Mouse (Mus musculus) liver, embryonic 14.5 days (tissue): ENCODE measurements around the gene Wdtc1. TPM values are rescaled to one million over a fixed set of nuclear protein-coding genes. Genes with fewer than 3 reads are reported as not detected.

Experiments used
- ATAC-seq: fragments of 200-750 bp; cut with Nextera tagmentation; 2 replicates; pipeline ENCODE4 v1.8.0; 2017; ENCODE audit warnings: moderate number of reproducible peaks, mild to moderate bottlenecking, moderate library complexity; ENCODE audit not compliant: insufficient read depth
- DNase-seq, 3 experiments: peaks; one replicate each; pipeline ENCODE4 v3.0.0-alpha.2; 2012 to 2013; ENCODE audit warnings: low read depth in 3 of 3, low spot score in 3 of 3
- H3K27ac ChIP-seq: fragments of 300-500 bp; sonication (generic); 2 replicates; pipeline ENCODE4 v1.5.1; 2014; ENCODE audit warnings: moderate library complexity, mild to moderate bottlenecking, control low read depth, inconsistent platforms
- H3K27me3 ChIP-seq: fragments of 300-500 bp; sonication (generic); 2 replicates; pipeline ENCODE4 v1.6.1; 2014; ENCODE audit warnings: mild to moderate bottlenecking, low read length, moderate library complexity; ENCODE audit not compliant: control insufficient read depth, insufficient read depth
- H3K36me3 ChIP-seq: fragments of 300-500 bp; sonication (generic); replicated peaks from 2 replicates; pipeline ENCODE4 v1.6.1; 2014; ENCODE audit warnings: low read depth; ENCODE audit not compliant: control insufficient read depth, insufficient read depth
- H3K4me1 ChIP-seq, 2 experiments: fragments of 200-500 bp in 1 of 2; fragments of 300-500 bp in 1 of 2; sonication (generic) in 1 of 2; replicated peaks; 2 replicates each; pipeline ENCODE4 v1.6.1; 2012 to 2014; ENCODE audit warnings: antibody characterized with exemption in 1 of 2, inconsistent platforms in 1 of 2, low read length in 1 of 2; ENCODE audit not compliant: control insufficient read depth in 2 of 2, insufficient read depth in 2 of 2
- H3K4me2 ChIP-seq: fragments of 300-500 bp; sonication (generic); 2 replicates; pipeline ENCODE4 v1.6.1; 2014; ENCODE audit warnings: low read depth, mild to moderate bottlenecking, control low read depth, moderate library complexity
- H3K4me3 ChIP-seq, 2 experiments: fragments of 200-500 bp in 1 of 2; fragments of 300-500 bp in 1 of 2; sonication (generic) in 1 of 2; 2 replicates each; pipeline ENCODE4 v1.5.1; 2012 to 2014; ENCODE audit warnings: low read depth in 2 of 2, low read length in 2 of 2, mild to moderate bottlenecking in 2 of 2, control low read depth in 1 of 2, inconsistent platforms in 1 of 2, moderate library complexity in 1 of 2; ENCODE audit not compliant: insufficient read depth in 1 of 2
- H3K9ac ChIP-seq: fragments of 300-500 bp; sonication (generic); replicated peaks from 2 replicates; pipeline ENCODE4 v1.6.1; 2014; ENCODE audit warnings: mild to moderate bottlenecking, control low read depth, moderate library complexity
- H3K9me3 ChIP-seq: fragments of 300-500 bp; sonication (generic); 2 replicates; pipeline ENCODE4 v1.6.1; 2016; ENCODE audit warnings: low read length, mixed read lengths; ENCODE audit not compliant: control insufficient read depth
- CTCF ChIP-seq: IDR thresholded peaks from 2 replicates; pipeline ENCODE4 v1.5.1; 2016; ENCODE audit warnings: antibody characterized with exemption, low read depth, control low read depth
- EP300 ChIP-seq: IDR thresholded peaks from 2 replicates; pipeline ENCODE4 v1.6.1; 2016; ENCODE audit warnings: antibody characterized with exemption, low read depth
- WGBS: fragments of 180-500 bp; shearing (Covaris S2); extraction: QIAGEN DNeasy Blood & Tissue Kit; methylation state at CpG from one replicate; pipeline ENCODE4 v1.1.7; 2014; ENCODE audit not compliant: insufficient replicate concordance; 5-methylcytosine and 5-hydroxymethylcytosine counted together
- polyA plus RNA-seq, 2 experiments: library from polyadenylated mRNA; depleted of rRNA in 1 of 2; stranded (reverse) in 1 of 2; unstranded in 1 of 2; fragments of >200 nt; fragmentation: Nextera tagmentation in 1 of 2; extraction: Ambion mirVana in 1 of 2; gene quantifications; 2 replicates each; pipeline versions ENCODE4 v1.2.1 to v1.2.3; 2012 to 2014

The Wdtc1 gene
- polyA plus RNA-seq, 2 experiments: 6.4 to 7.3 TPM

- Histone ChIP-seq H3K27ac (no peak overlapping the region), H3K36me3 (no peaks in the 10 kb centered on the region), H3K4me2 (no peak overlapping the region), H3K9ac (no peak overlapping the region), H3K27me3 (no peaks in the 10 kb centered on the region), H3K9me3 (no peaks in the 10 kb centered on the region), H3K4me3 (no peak overlapping the region), H3K4me1 (peaks cover 31 to 49% of the 10 kb centered on the region in 2 experiments)
- TF ChIP-seq EP300 (no peak), CTCF (no peak)
- ATAC-seq: no peak
- no peak for DNase-seq
- 23% methylated on average over 7 of the region's 7 CpGs for WGBS
Measured at GRCm38 (mm10) chr4:133281513-133281912, 71.8 kb downstream of the Wdtc1 start.

GRCm38 (mm10) chr4:133278482-133278881, 74.8 kb downstream of the Wdtc1 start:
- ATAC-seq (no peak), DNase-seq (no peak)
- TF ChIP-seq EP300: no peak
- no peak for TF ChIP-seq CTCF
- no peak overlapping the region for H3K27ac ChIP-seq
- no peaks in the 10 kb centered on the region for H3K36me3 ChIP-seq
- peaks cover 10 to 29% of the 10 kb centered on the region in 2 experiments for H3K4me1 ChIP-seq
- H3K27me3 ChIP-seq: no peaks in the 10 kb centered on the region
- H3K9ac ChIP-seq: no peak overlapping the region; the same call in 1 of the 2 replicates
- no peaks in the 10 kb centered on the region for H3K9me3 ChIP-seq
- peak overlapping the region; percentile 85 for H3K4me2 ChIP-seq
- WGBS: 77% methylated on average over 3 of the region's 3 CpGs
- no peak overlapping the region for H3K4me3 ChIP-seq

- no peak for TF ChIP-seq CTCF
- no peak for TF ChIP-seq EP300
- H3K4me1 ChIP-seq: peaks cover 10 to 25% of the 10 kb centered on the region in 2 experiments
- H3K27me3 ChIP-seq: no peaks in the 10 kb centered on the region
- no peak for DNase-seq
- H3K9me3 ChIP-seq: no peaks in the 10 kb centered on the region
- no peaks in the 10 kb centered on the region for H3K36me3 ChIP-seq
- no peak for ATAC-seq
- peak overlapping the region; percentile 85 for H3K4me2 ChIP-seq
- peak overlapping the region; percentile 84 for H3K27ac ChIP-seq
- WGBS: 13% methylated on average over 6 of the region's 6 CpGs
- peak overlapping the region; percentile 81 for H3K9ac ChIP-seq
- peak overlapping the region; percentile 90 to 91 for H3K4me3 ChIP-seq
Measured at GRCm38 (mm10) chr4:133278067-133278466, 75.2 kb downstream of the Wdtc1 start.

DNA sequence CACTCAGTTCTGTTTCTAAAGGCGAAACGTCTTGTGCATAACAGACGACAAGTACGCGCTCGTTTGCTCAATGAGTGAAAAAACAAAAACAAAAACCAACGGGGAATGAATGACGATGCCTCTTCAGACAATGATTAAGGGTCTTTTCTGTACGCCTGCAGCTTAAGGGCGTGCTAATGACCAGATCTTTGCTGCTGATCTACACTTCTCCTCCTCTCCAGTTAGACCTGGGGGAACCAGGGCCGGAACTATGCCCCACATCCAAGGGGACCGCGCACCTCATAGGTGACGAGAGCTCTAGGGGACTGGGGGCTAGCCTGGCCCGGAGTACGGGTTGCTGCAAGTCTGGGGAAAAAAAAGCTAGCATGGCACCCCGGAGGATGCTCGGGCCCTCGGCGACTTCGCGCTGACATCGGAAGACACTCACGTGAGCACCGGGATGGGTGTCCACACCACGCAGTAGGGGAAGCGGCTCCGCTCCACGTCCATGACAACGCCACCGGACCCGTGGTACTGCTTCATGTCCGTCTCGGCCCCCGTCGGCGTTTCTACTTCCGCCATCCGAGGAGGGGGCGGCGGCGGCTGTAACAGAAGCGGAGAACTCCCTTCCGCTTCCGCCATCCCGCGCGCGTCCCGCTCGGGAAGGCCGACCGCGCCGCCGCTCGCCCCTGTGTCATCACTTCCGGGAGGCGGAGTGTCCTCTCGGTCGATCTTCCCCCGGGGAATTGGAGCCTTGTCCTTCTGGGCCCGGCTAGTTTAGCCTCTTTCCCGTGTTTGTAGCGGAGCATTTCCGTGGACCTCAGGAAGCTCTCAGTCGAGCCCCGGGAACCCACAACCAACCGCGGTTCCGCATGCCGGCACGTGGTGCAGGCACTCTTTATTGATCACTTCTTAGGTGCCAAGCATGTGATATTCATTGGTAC, 75.9 kb downstream of the Wdtc1 start, which contains the start of gene Tmem222:
Gene Tmem222, minus strand, starts transcription at position 689 of the 923 bp plus-strand sequence.
- under 1% methylated on average over 72 of the region's 73 CpGs for WGBS
- no peaks in the 10 kb centered on the region for H3K27me3 ChIP-seq
- no peaks in the 10 kb centered on the region for H3K36me3 ChIP-seq
- TF ChIP-seq CTCF (no peak), EP300 (no peak)
- H3K4me1 ChIP-seq: peaks cover 10 to 24% of the 10 kb centered on the region in 2 experiments
- H3K9me3 ChIP-seq: no peaks in the 10 kb centered on the region
- H3K4me3 ChIP-seq: peak within 1 kb of the TSS; percentile 90 to 91
- DNase-seq (peak; percentile 85 to 91 (median 89)), ATAC-seq (peak; percentile 95)
- peak within 1 kb of the TSS; percentile 85 for H3K4me2 ChIP-seq
- H3K27ac ChIP-seq: peak within 1 kb of the TSS; percentile 84
- H3K9ac ChIP-seq: peak within 1 kb of the TSS; percentile 81

DNA sequence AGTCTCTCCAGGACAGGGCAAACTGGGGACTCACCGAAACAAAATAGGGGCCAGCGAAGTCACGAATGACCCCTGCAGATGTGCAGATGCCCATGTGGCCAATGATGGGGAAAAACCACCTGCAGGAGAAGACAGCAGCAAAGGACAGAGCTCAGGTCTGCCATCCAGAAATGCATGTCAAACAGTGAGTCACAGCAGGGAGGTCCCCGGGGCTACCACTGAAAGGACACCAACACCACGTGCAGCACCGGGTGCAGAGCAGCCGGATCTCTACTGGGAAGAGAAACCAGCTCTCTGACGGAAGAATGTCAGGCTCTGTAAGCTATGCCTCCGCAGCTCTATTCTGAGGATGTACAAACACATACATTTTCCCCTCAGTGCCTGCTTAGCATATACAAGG, 82.4 kb downstream of the Wdtc1 start:
- Histone ChIP-seq H3K27me3 (no peaks in the 10 kb centered on the region), H3K4me1 (peaks cover 0 to 2% of the 10 kb centered on the region in 2 experiments; a peak in 2 of 4 replicates), H3K9ac (no peak overlapping the region), H3K4me2 (no peak overlapping the region), H3K9me3 (no peaks in the 10 kb centered on the region), H3K27ac (no peak overlapping the region), H3K36me3 (peaks cover 32% of the 10 kb centered on the region), H3K4me3 (no peak overlapping the region)
- no peak for DNase-seq
- TF ChIP-seq CTCF (no peak), EP300 (no peak)
- 88% methylated on average over 9 of the region's 9 CpGs for WGBS
- ATAC-seq: no peak
